ENCODE assay signal across 29 mouse cellular contexts in genomic region chr4:135155805-135156469, GRCm38 (mm10). TPM values are rescaled to one million over a fixed set of nuclear protein-coding genes. Genes with fewer than 3 reads are reported as not detected.
DNase-seq lines count a peak whose midpoint lies in the region; ATAC-seq and TF ChIP-seq lines count a peak whose summit lies in the region.
"Had no signal": no experiment of that assay in that cellular context is flagged by ENCODE, and none has a peak within 500 bp of the region (broad histone marks: within the 10 kb centered on the region; RNA-seq: fewer than 3 reads in every experiment).

No protein-coding gene starts in this region.

- dilution Hi-C loops in CH12.LX (cut with MboI; ENCODE audit: extremely low pct_ligation_motif_present, extremely low pct_unique_long_range_greater_than_20kb, low sequenced_read_pairs), result no loop called here

- no peak for ATAC-seq in hindbrain, embryonic 12.5 days (ENCODE audit: low FRiP score)
- no peak for ATAC-seq in embryonic facial prominence, embryonic 13.5 days (ENCODE audit: insufficient number of reproducible peaks, insufficient read depth, low FRiP score, low TSS enrichment, low read depth)
- no peak for ATAC-seq in limb, embryonic 11.5 days (ENCODE audit: insufficient number of reproducible peaks, low FRiP score, low TSS enrichment, low read depth)
- ATAC-seq: intestine, postnatal 0 days; liver, embryonic 12.5 days; liver, postnatal 0 days; midbrain, embryonic 13.5 days had no signal

- H3K4me1 ChIP-seq in hindbrain, embryonic 10.5 days (replicated peaks), result peaks cover 44% of the 10 kb centered on the region
- H3K4me1 ChIP-seq in hindbrain, embryonic 12.5 days, result peaks cover 28% of the 10 kb centered on the region
- H3K4me1 ChIP-seq in CH12.LX (ENCODE audit: control insufficient read depth in 1 of 2, insufficient read depth in 2 of 2), result peaks cover 12 to 61% of the 10 kb centered on the region in 2 experiments
- H3K4me1 ChIP-seq in embryonic facial prominence, embryonic 13.5 days, result peaks cover 82% of the 10 kb centered on the region
- peaks cover 49% of the 10 kb centered on the region for H3K4me1 ChIP-seq in limb, embryonic 11.5 days (ENCODE audit: control insufficient read depth, insufficient read depth, low read length)
- H3K4me1 ChIP-seq in thymus, adult 2 months (replicated peaks; ENCODE audit: control insufficient read depth, insufficient read depth, low read length), result peaks cover 60% of the 10 kb centered on the region

- peaks cover 64% of the 10 kb centered on the region for H3K79me2 ChIP-seq in CH12.LX (replicated peaks; ENCODE audit: control insufficient read depth, extremely low read depth, insufficient read depth, poor library complexity, severe bottlenecking)

- no peak overlapping the region for H3K4me3 ChIP-seq in hindbrain, embryonic 10.5 days
- no peak overlapping the region for H3K4me3 ChIP-seq in hindbrain, embryonic 12.5 days
- peak overlapping the region; percentile 31 to 95 (median 58) for H3K4me3 ChIP-seq in CH12.LX (replicated peaks in 1 of 3; ENCODE audit: low read depth in 2 of 3, low read length in 2 of 3, poor library complexity in 1 of 3)
- peak overlapping the region; percentile 49 for H3K4me3 ChIP-seq in embryonic facial prominence, embryonic 13.5 days
- H3K4me3 ChIP-seq in limb, embryonic 11.5 days (ENCODE audit: low read depth, low read length), result no peak overlapping the region
- H3K4me3 ChIP-seq in thymus, adult 2 months (ENCODE audit: control insufficient read depth, insufficient read depth, low read length), result no peak overlapping the region
- H3K4me3 ChIP-seq: erythroblast, embryonic 14.5 days; forebrain, embryonic 12.5 days; kidney, embryonic 15.5 days; liver, embryonic 12.5 days; midbrain, embryonic 13.5 days had no signal

- TF ChIP-seq RAD21 in CH12.LX (IDR thresholded peaks at IDR 0.05; ENCODE audit: low read depth, low read length), result no peak

- no peaks in the 10 kb centered on the region for H3K36me3 ChIP-seq in hindbrain, embryonic 10.5 days
- no peaks in the 10 kb centered on the region for H3K36me3 ChIP-seq in hindbrain, embryonic 12.5 days
- H3K36me3 ChIP-seq in CH12.LX (replicated peaks in 1 of 2; ENCODE audit: control insufficient read depth in 1 of 2, insufficient read depth in 1 of 2, low read length in 1 of 2), result peaks cover 11 to 40% of the 10 kb centered on the region in 2 experiments
- H3K36me3 ChIP-seq in embryonic facial prominence, embryonic 13.5 days, result no peaks in the 10 kb centered on the region
- no peaks in the 10 kb centered on the region for H3K36me3 ChIP-seq in limb, embryonic 11.5 days (ENCODE audit: control insufficient read depth, insufficient read depth, low read length)
- H3K36me3 ChIP-seq in thymus, adult 2 months (ENCODE audit: control insufficient read depth, insufficient read depth, low read length), result no peaks in the 10 kb centered on the region
- H3K36me3 ChIP-seq: forebrain, embryonic 12.5 days; kidney, embryonic 15.5 days; liver, embryonic 12.5 days; midbrain, embryonic 13.5 days had no signal

- WGBS in hindbrain, embryonic 10.5 days, result 7% methylated on average over 15 of the region's 15 CpGs
- 6% methylated on average over 15 of the region's 15 CpGs for WGBS in hindbrain, embryonic 12.5 days
- WGBS in embryonic facial prominence, embryonic 13.5 days, result 4% methylated on average over 15 of the region's 15 CpGs
- WGBS in limb, embryonic 11.5 days, result 5% methylated on average over 15 of the region's 15 CpGs
- WGBS in thymus, adult 2 months, result 89% methylated on average over 15 of the region's 15 CpGs

- no peak for TF ChIP-seq EP300 in CH12.LX (IDR thresholded peaks at IDR 0.05; ENCODE audit: low read length)

- H3K9me3 ChIP-seq in hindbrain, embryonic 10.5 days, result no peaks in the 10 kb centered on the region
- no peaks in the 10 kb centered on the region for H3K9me3 ChIP-seq in hindbrain, embryonic 12.5 days (replicated peaks)
- H3K9me3 ChIP-seq in CH12.LX (replicated peaks; ENCODE audit: low read length), result no peaks in the 10 kb centered on the region
- H3K9me3 ChIP-seq in embryonic facial prominence, embryonic 13.5 days, result no peaks in the 10 kb centered on the region
- H3K9me3 ChIP-seq in limb, embryonic 11.5 days (ENCODE audit: control insufficient read depth, low read length), result no peaks in the 10 kb centered on the region
- H3K9me3 ChIP-seq: forebrain, embryonic 12.5 days; kidney, embryonic 15.5 days; liver, embryonic 12.5 days; midbrain, embryonic 13.5 days had no signal

- TF ChIP-seq CTCF in CH12.LX (conservative IDR thresholded peaks at IDR 0.05 in 1 of 2, IDR thresholded peaks at IDR 0.05 in 1 of 2; ENCODE audit: low read depth in 2 of 2, low read length in 2 of 2), result no peak
- TF ChIP-seq CTCF in thymus, adult 2 months (IDR thresholded peaks at IDR 0.05; ENCODE audit: borderline replicate concordance, control insufficient read depth, extremely low read depth, insufficient read depth, low read length, poor library complexity), result no peak

- TF ChIP-seq POLR2A in CH12.LX (IDR thresholded peaks at IDR 0.05; ENCODE audit: low read depth, low read length), result no peak
- no peak for TF ChIP-seq POLR2A in thymus, adult 2 months (IDR thresholded peaks at IDR 0.05; ENCODE audit: control insufficient read depth, extremely low read depth, insufficient read depth, low read length, poor library complexity)

- in situ Hi-C loops in CH12.LX (cut with MboI; ENCODE audit: low pct_ligation_motif_present, low pct_unique_long_range_greater_than_20kb, low sequenced_read_pairs), result no loop called here

- DNase-seq in hindbrain, embryonic 10.5 days (ENCODE audit: low spot score), result peak; percentile 39
- no peak for DNase-seq in CH12.LX (ENCODE audit: extremely low read depth)
- peak; percentile 64 for DNase-seq in limb, embryonic 11.5 days (ENCODE audit: low spot score)
- no peak for DNase-seq in left cerebral cortex, adult 18-20 months (ENCODE audit: low spot score in 2 of 2)
- no peak for DNase-seq in testis, postnatal 10 days (ENCODE audit: low spot score)
- DNase-seq in thymus, adult 2 months, result no peak
- DNase-seq: adrenal gland, adult 2 months; gastrocnemius, postnatal 14 days; heart, postnatal 14 days; kidney, postnatal 25 days; liver, postnatal 0 days; lung, postnatal 36 days; right cerebral cortex, adult 18-20 months; spleen, adult 18-20 months; thymus, adult 18-20 months; thymus, postnatal 36 days had no signal

- peaks cover 100% of the 10 kb centered on the region for H3K27me3 ChIP-seq in hindbrain, embryonic 10.5 days (ENCODE audit: insufficient read depth, poor library complexity, severe bottlenecking)
- peaks cover 99% of the 10 kb centered on the region for H3K27me3 ChIP-seq in hindbrain, embryonic 12.5 days
- no peaks in the 10 kb centered on the region for H3K27me3 ChIP-seq in CH12.LX (replicated peaks)
- peaks cover 99% of the 10 kb centered on the region for H3K27me3 ChIP-seq in embryonic facial prominence, embryonic 13.5 days
- peaks cover 85% of the 10 kb centered on the region for H3K27me3 ChIP-seq in limb, embryonic 11.5 days (ENCODE audit: control insufficient read depth, insufficient read depth, low read length)
- H3K27me3 ChIP-seq in thymus, adult 2 months (ENCODE audit: control insufficient read depth, insufficient read depth, low read length), result no peaks in the 10 kb centered on the region; the same call in 1 of the 2 replicates

- H3K9ac ChIP-seq in hindbrain, embryonic 12.5 days, result no peak overlapping the region
- H3K9ac ChIP-seq in CH12.LX (ENCODE audit: insufficient read depth, low read depth), result peak overlapping the region; percentile 75; the same call in 1 of the 2 replicates
- no peak overlapping the region for H3K9ac ChIP-seq in embryonic facial prominence, embryonic 13.5 days
- no peak overlapping the region for H3K9ac ChIP-seq in limb, embryonic 11.5 days (ENCODE audit: low read length)
- H3K9ac ChIP-seq: forebrain, embryonic 12.5 days; hindbrain, embryonic 14.5 days; kidney, embryonic 15.5 days; liver, embryonic 12.5 days; liver, postnatal 0 days; midbrain, embryonic 13.5 days had no signal

- H3K27ac ChIP-seq in hindbrain, embryonic 10.5 days, result no peak overlapping the region
- no peak overlapping the region for H3K27ac ChIP-seq in hindbrain, embryonic 12.5 days
- H3K27ac ChIP-seq in CH12.LX (ENCODE audit: insufficient read depth, low read depth), result peak overlapping the region; percentile 52; the same call in 1 of the 2 replicates
- peak overlapping the region; percentile 39; the same call in 1 of the 2 replicates for H3K27ac ChIP-seq in embryonic facial prominence, embryonic 13.5 days
- no peak overlapping the region for H3K27ac ChIP-seq in limb, embryonic 11.5 days (replicated peaks; ENCODE audit: low read depth, low read length)
- no peak overlapping the region for H3K27ac ChIP-seq in thymus, adult 2 months (ENCODE audit: control insufficient read depth, insufficient read depth, low read length)
- H3K27ac ChIP-seq: forebrain, embryonic 12.5 days; hindbrain, embryonic 14.5 days; kidney, embryonic 15.5 days; liver, embryonic 12.5 days; midbrain, embryonic 13.5 days had no signal

- H3K4me2 ChIP-seq in hindbrain, embryonic 12.5 days (replicated peaks), result no peak overlapping the region
- peak overlapping the region; percentile 83 for H3K4me2 ChIP-seq in CH12.LX (ENCODE audit: insufficient read depth, low read depth, poor library complexity, severe bottlenecking)
- H3K4me2 ChIP-seq in embryonic facial prominence, embryonic 13.5 days, result peak overlapping the region; percentile 64
- H3K4me2 ChIP-seq in limb, embryonic 11.5 days (ENCODE audit: low read depth, severe bottlenecking), result no peak overlapping the region
- H3K4me2 ChIP-seq: forebrain, embryonic 12.5 days; hindbrain, embryonic 14.5 days; kidney, embryonic 15.5 days; liver, embryonic 12.5 days; midbrain, embryonic 13.5 days had no signal

TF ChIP-seq in CH12.LX, 34 proteins besides CTCF, POLR2A, EP300 and RAD21 (continues in another document):
- no peak for TF ChIP-seq ZNF384 (IDR thresholded peaks at IDR 0.05; ENCODE audit: low read depth, low read length)
- TF ChIP-seq TBP (conservative IDR thresholded peaks at IDR 0.05; ENCODE audit: low read depth, low read length), result no peak
- TF ChIP-seq MYC (IDR thresholded peaks at IDR 0.05; ENCODE audit: low read depth, low read length), result no peak
- TF ChIP-seq ELF1 (IDR thresholded peaks at IDR 0.05; ENCODE audit: low read depth, low read length), result no peak
- no peak for TF ChIP-seq RCOR1 (conservative IDR thresholded peaks at IDR 0.05; ENCODE audit: low read depth, low read length)
- no peak for TF ChIP-seq MEF2A (IDR thresholded peaks at IDR 0.05; ENCODE audit: borderline replicate concordance, low read depth, low read length)

RNA-seq across cellular contexts. Expression of gene Runx3, which starts 35.5 kb away (rescaled TPM):
- 0.07 and 0.09 TPM in 2 replicates for polyA plus RNA-seq in hindbrain, embryonic 10.5 days (2016; fragmentation: Nextera tagmentation; extraction: Ambion mirVana)
- 0.19 and 0.29 TPM in 2 replicates for polyA plus RNA-seq in hindbrain, embryonic 12.5 days (2016; fragmentation: Nextera tagmentation; extraction: Ambion mirVana)
- total RNA-seq in CH12.LX (2012; rRNA removed), result 13.7 and 19.7 TPM in 2 replicates
- 2.4 and 5.0 TPM in 2 replicates for total RNA-seq in CH12.LX (2014; rRNA removed)
- polyA plus RNA-seq in CH12.LX (2012; ENCODE audit: insufficient read length, low read depth), result 48.0 and 61.1 TPM in 2 replicates
- 3.1 and 3.9 TPM in 2 replicates for polyA plus RNA-seq in embryonic facial prominence, embryonic 13.5 days (2015; fragmentation: Nextera tagmentation; extraction: Ambion mirVana)
- 0.57 and 0.61 TPM in 2 replicates for polyA plus RNA-seq in limb, embryonic 11.5 days (2014; fragmentation: Nextera tagmentation; extraction: Ambion mirVana)
- total RNA-seq in left cerebral cortex, adult 18-20 months (2021), result under 1 TPM in 1 of 2 experiments, not detected in 1; 0.12 TPM
- polyA plus RNA-seq in thymus, adult 2 months (2012; rRNA removed), result 24.6 and 34.2 TPM in 2 replicates
- total RNA-seq: layer of hippocampus, adult 18-20 months; layer of hippocampus, postnatal 10 days; left cerebral cortex, postnatal 36 days had no signal
- polyA plus RNA-seq: cerebellum, adult 2 months; hindbrain, embryonic 14.5 days; midbrain, embryonic 13.5 days had no signal

Comparison
In these comparisons a context has a peak if more than half of its experiments do, and no peak if none do; other contexts are left out.
1. DNase-seq: peak in hindbrain, embryonic 10.5 days (single experiment) and limb, embryonic 11.5 days (single experiment); none in CH12.LX (single experiment), left cerebral cortex, adult 18-20 months (0 of 2), testis, postnatal 10 days (single experiment) and thymus, adult 2 months (single experiment).
2. H3K27ac ChIP-seq: peak in CH12.LX (single experiment) and embryonic facial prominence, embryonic 13.5 days (single experiment); none in hindbrain, embryonic 10.5 days (single experiment), hindbrain, embryonic 12.5 days (single experiment), limb, embryonic 11.5 days (single experiment) and thymus, adult 2 months (single experiment).
3. H3K4me3 ChIP-seq: peak in CH12.LX (3 of 3) and embryonic facial prominence, embryonic 13.5 days (single experiment); none in hindbrain, embryonic 10.5 days (single experiment), hindbrain, embryonic 12.5 days (single experiment), limb, embryonic 11.5 days (single experiment) and thymus, adult 2 months (single experiment).
4. H3K4me2 ChIP-seq: peak in CH12.LX (single experiment) and embryonic facial prominence, embryonic 13.5 days (single experiment); none in hindbrain, embryonic 12.5 days (single experiment) and limb, embryonic 11.5 days (single experiment).